Mouse (Mus musculus): ENCODE data around the gene Rab4b.

GRCm38 (mm10) chr7:27131387-27131786, 47.3 kb downstream of the Rab4b start:
- TF ChIP-seq E2F4 (IDR thresholded peaks at IDR 0.05; ENCODE audit: insufficient read depth) (no peak), POLR2AphosphoS2 (IDR thresholded peaks at IDR 0.05; ENCODE audit: insufficient read length, low read depth) (no peak), POLR2A (IDR thresholded peaks at IDR 0.05; ENCODE audit: insufficient read length, low read depth) (no peak), MYOD1 (IDR thresholded peaks at IDR 0.05; ENCODE audit: control insufficient read depth in 1 of 3, insufficient read length in 2 of 3, low read depth in 2 of 3) (no peak)
